In the genomic region with DNA sequence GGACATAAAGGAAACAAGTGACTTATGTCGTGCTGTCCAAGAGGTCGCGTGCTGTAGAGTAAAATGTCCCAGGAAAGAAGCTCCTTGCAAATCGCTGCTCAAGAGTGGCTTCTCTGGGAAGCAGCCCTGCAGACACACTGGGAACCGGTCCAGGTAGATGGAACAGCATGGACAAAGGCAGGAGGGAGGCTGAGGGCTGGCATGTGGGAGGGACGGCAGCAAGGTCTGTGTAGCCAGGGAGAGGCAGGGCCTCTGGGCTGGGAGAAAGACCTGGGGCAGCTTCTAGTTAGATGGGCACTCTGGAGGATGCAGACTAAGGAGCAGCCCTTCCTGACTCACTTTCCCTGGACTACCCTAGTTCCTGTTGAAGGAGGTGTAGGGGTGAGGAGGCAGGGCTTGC, we compare ENCODE assay signal across 10 mouse cellular contexts.
DNase-seq lines count a peak whose midpoint lies in the region; ATAC-seq lines count a peak whose summit lies in the region.
"Had no signal": no experiment of that assay in that cellular context is flagged by ENCODE, and none has a peak within 500 bp of the region (broad histone marks: within the 10 kb centered on the region; RNA-seq: fewer than 3 reads in every experiment).

No protein-coding gene starts in this region.

- peak; percentile 64 for DNase-seq in adrenal gland, adult 2 months
- DNase-seq in adrenal gland, postnatal 4 days (ENCODE audit: low spot score in 2 of 2), result no peak
- peak; percentile 46 for DNase-seq in lung, postnatal 10 days
- DNase-seq in lung, postnatal 4 days, result no peak
- DNase-seq in brain, adult 2 months (ENCODE audit: low read depth, low spot score), result peak; percentile 95
- DNase-seq in cerebellum, postnatal 36 days, result peak; percentile 80 to 81
- DNase-seq in kidney, adult 8-10 months, result no peak
- DNase-seq: kidney, adult 11 months; lung, postnatal 36 days had no signal

- ATAC-seq in CD4-positive, CD25-positive, alpha-beta regulatory T cell, adult 4 months, result no peak

Comparison
In these comparisons a context has a peak if more than half of its experiments do, and no peak if none do; other contexts are left out.
1. DNase-seq: peak in adrenal gland, adult 2 months (single experiment), lung, postnatal 10 days (single experiment), brain, adult 2 months (single experiment) and cerebellum, postnatal 36 days (2 of 2); none in adrenal gland, postnatal 4 days (0 of 2), lung, postnatal 4 days (0 of 2) and kidney, adult 8-10 months (0 of 2).